Mouse (Mus musculus) lung, postnatal 4 days (tissue): ENCODE measurements around the gene Aym1.
A peak's percentile ranks its signal among the peaks of the same experiment; 100 is the strongest.
"Not testable (repeated sequence)": the region's sequence is repeated elsewhere in the genome, so short reads cannot be mapped to it uniquely, and the experiment has no call there.

ENCODE experiments used
- DNase-seq, 2 experiments: peaks; one replicate each; pipeline ENCODE4 v3.0.0; 2021

The Aym1 gene

DNA sequence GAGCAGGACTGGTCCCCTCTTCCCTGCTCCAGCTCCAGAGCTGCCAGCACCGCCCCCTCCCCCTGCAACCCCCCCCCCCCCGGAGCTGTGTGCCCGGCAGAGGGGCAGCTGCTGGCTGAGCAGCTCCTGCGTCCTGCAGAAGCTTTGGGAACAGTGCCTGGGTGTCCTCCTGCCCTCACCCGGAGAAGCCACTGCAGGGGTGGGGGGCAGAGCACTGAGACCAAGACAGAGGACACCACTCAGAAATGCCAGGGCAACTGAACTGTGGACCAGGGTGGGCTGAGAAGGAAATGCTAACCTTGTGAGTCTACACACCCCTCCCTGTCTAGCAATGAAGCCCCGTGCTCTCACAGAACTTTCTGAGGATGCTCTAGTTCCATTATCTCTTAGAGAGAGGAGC, at the start of gene Aym1:
Gene Aym1, plus strand, starts transcription at position 109 of the 400 bp plus-strand sequence.
- no peak for DNase-seq

DNA sequence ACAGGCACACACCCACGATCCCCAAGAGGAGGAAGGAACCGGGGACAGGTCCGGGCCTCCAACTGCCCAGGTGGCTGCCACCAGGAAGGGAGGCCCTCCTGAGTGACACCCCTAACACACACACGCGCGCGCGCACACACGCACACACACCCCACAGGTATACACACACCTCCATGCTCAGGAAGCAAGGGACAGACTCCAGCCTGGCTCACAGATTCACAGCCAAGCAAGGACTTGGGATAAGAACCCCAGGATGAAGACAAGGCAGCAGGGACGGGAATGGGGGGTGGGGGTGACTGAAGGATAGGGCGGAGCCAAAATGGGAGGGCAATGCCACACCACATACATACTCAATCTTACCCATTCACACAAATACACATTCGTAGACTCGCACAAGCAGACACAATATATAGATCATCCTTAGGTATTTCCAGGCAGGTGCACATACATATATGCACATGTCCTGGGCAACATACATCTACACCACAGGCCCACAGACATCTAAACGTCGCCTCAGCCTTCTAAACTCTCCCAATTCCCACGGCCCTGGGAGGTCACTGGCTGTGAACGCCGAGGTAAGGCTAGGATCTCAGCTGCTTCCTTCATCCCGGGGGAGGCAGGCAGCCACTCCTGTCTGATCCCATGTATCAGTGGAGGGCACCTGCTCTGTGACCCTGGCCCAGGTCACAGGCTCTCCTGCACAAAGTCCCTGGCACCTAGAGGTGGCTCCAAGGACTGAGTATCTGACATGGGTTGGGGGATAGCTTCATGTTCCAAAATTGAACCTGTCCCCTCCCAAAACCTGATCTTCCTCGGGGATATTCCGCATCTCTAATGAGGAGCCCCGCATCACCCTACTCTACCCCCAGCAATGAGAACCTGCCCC, 47.4 kb upstream of the Aym1 start:
- DNase-seq, result peak in 1 of 2 experiments; percentile 19

DNA sequence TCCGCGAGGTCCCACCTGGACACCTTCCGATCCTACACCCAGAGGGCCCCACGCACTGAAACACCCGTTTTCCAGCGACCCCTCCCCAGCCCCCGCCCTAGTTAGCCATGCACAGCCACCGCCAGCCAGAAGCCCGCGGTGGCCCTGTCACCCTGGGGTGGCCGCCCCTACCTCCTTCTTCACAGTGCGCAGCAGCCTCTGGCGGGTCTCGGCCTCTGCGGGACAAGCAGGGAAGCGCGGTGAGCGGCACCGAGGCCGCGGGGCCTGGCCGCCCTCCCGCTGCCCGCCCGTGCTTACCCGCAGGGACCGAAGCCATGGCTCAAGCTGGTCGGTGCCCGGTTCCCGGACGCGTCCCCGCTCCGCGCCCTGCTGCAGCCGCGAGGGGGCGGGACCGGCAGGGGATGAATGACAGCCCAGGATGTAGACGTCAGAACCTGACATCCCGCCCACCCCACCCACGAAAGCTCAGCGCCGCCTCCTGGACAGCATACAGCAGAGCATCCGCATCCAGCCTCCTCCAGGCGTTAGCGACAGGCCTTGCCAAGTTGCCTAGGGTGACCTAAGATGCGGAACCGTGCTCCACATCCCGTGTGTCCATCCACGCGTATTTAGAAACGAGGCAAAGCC, 46.6 kb upstream of the Aym1 start, which contains the start of gene Sgsm1:
Gene Sgsm1, minus strand, starts transcription at position 410 of the 627 bp plus-strand sequence.
- DNase-seq, result peak; percentile 84 to 85

DNA sequence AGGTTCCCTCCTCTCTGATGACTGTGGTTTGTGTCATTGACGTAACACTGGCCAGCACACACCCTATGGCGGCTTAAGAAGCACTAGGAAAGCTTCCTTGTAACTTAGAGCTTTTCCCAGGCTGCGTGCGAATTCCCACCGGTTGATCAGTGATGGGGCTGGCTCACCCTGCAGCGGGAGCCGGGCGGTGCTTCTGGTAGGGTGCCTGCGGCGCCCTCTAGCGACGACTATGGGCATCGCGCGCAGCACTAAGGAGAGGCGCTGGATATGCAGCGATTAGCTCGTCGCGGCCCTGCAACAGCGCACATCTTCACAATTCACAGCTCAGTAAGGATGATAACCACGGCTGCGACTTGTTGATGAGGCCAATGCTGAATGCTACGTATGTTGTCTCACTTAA, 43.1 kb upstream of the Aym1 start:
- DNase-seq, result peak; percentile 67 to 77

GRCm38 (mm10) chr5:113323784-113324638, 33.1 kb upstream of the Aym1 start:
- peak in 1 of 2 experiments; percentile 40 for DNase-seq

DNA sequence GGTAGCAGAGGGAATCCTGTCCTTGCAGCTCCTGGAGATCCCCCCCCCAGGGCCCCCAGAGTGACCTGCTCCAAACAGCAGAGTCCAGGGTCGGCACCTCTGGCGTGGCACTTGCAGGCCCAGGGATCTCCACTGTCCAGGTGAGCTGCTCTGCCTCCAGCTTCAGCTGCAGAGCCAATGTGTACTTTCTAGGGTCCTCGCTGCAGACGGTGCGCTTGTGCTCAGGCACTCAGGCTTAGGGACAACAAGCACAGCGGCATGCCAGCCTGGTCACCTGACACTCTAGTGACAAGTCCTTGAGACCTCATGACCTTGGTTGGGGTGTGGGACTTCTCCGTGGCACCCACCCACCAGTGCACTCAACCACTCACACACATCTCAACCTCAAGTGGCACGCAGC, 27.6 kb upstream of the Aym1 start:
- no peak for DNase-seq

DNA sequence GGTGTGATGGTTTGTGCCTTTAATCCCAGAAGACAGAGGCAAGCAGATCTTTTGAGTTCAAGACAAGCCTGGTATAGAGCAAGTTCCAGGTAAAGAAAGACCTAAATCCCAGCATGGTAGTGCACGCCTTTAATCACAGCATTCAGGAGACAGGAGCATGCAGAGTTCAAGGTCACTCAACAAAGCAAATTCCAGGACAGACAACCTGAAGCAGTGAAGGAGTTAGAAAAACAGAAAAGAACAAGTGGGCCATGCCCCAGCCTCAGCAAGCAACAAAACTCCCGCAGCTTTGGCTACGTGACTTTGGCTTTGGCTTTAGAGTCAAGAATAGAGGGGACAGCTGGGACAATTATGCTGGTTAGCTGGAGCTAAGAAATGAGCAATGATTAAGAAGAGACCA, 26.9 kb upstream of the Aym1 start:
- no peak for DNase-seq

DNA sequence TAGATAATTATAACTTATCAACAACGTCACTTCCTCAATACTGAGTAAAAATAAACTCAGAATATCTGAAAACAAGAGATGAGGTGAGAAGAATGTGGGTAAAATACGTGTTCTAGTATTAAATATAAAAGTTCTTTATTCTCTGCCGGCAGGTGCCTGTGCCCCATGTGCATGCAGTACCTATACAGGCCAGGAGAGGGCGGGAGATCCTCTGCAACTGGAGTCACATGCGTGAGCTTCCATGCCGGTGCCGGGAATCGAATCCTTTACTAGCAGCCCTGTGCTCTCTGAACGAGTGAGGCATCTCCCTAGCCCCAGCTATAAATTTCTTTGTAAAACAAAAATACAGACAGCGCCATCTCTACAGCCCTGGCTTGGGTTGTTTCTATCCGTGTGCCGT, 24.9 kb upstream of the Aym1 start:
- peak in 1 of 2 experiments; percentile 28 for DNase-seq

- DNase-seq, result no peak
Measured at GRCm38 (mm10) chr5:113332899-113333298, 24.2 kb upstream of the Aym1 start.

DNA sequence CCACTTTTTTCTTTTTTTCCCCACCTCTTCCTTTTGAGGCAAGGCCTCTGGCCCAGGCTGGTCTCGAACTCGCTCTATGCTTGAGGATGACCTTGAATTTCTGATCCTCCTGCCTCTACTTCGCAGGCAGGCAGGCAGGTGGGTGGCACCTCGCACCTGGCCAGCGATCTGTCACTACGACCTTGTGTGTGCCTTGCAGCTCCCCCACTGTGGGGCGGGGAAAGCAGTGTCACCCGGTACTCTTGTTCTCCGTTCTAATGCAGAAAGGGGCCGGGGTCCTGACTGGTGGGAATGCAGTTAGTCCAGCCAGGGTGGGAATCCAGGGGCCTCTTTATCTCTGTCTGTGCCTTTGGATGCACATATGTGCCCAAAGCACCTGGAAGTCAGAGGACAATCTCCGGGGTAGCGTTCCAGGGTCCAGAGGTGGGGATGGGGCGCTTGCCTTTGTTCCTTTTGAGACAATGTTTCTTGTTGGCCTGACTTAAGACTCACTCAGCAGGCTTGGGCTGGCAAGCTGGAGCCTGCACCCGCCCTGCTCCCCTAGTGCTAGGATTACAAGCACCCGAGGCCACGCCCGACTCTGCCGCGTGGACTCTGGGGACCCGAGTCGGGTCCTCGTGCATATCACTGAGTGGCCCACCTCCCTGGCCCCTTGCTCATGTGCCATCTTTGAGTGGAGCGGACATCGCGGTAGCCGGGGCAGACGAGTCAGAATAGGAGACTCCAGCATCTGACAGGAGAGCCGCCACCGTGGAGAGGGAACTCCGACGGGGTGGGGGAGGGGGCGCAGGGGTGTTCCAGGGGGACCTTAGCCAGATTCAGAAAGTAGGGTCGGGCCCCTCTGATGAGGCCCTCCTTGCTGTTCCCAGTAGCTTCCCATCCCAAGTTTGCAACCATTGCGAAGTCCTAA, 22.2 kb upstream of the Aym1 start:
- DNase-seq, result no peak

DNA sequence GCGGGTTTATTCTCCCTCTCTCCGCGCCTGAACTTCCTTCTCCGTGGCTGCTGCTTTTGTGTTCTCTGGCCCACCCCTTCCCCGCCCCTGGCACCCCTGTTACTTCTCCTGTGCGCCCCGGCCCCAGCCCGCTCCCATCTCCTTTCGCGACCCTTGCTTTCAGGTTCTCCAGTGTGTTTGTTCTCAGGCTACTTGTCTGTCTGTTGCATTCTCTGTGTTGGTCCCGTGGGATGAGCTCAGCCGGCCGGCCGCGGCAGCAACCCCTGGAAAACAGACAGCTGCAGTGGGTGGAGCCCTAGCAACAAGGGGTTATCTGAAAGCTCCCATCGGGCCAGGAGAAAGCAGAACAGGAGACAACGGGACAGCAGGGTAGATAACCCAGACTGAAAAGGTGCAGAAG, 21.4 kb upstream of the Aym1 start:
- DNase-seq, result no peak

GRCm38 (mm10) chr5:113336281-113336680, 20.8 kb upstream of the Aym1 start:
- no peak for DNase-seq

DNA sequence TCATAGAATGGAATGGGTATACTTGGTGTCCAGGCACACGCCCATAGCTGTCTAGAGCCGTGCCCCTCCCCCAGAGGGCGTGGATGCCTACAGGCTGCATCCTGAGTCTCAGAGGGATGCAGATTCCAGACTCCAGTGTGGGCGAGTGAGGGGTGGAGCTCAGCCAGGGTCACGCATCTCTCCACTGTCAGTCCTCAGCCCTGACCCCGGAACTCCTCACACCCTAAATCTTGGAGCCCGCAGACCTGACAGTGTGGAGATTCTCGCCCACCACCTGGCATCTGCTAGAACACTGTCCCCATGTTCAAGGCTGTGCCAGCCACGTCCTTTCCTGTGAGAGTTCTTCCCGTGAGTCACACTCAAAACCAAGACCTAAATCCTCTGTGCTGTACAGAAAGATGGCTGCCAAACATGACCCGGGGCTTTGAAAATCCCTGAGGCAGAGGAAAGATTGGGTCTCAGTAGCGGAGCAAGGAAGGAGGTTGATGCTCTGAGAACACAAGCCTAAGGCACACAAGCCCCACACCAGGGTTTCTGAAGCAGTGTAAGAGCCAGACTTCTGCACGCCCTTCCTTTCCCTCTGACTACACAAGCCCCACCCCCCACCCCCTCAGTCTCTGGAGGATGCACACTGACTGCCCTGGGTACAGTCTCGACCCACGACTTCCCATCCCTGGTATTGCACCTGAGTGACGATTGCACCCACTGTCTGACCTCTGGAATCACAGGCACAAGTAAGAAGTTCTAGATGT, 12.3 kb upstream of the Aym1 start:
- DNase-seq, result no peak

DNA sequence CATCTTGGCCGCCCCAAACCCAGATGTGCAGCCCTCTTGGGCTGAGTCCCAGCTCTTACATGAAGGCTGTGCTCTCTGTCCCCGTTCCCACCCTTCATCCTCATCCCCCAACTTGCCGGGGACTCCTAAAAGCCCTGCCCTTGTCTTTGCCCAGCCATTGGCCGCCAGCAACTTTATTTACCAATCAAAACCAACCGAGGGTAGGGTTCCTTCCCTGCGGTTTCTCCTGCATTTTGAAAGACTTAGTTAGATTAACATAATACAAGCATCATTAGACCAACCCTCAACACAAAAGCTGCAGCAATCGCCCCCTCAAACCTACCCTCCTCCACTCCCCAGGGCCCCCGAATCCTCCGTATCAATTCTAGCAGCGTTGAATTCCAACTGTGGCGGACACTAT, 11.3 kb upstream of the Aym1 start:
- DNase-seq, result no peak

DNA sequence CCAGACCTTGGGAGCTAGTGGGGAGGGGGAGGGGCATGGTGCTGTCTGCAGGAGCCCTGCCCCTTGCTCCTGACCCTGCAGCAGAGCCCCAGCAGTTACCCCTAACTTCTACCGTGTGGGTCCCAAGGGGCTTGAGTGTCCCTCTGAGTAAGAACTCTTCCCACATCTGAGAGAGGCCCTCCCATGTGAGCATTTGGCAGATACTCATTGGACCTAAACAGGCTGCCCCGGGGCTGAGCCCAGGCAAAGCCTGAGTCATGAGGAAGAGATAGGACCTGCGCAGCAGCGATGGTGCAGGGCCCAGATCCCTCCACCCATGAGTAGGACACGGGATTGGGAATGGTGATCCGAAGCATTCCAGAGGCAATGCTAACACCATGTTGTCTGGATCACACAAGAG, 10.4 kb upstream of the Aym1 start:
- DNase-seq, result not testable (repeated sequence)

GRCm38 (mm10) chr5:113347593-113347992, 9.5 kb upstream of the Aym1 start:
- DNase-seq, result no peak

DNA sequence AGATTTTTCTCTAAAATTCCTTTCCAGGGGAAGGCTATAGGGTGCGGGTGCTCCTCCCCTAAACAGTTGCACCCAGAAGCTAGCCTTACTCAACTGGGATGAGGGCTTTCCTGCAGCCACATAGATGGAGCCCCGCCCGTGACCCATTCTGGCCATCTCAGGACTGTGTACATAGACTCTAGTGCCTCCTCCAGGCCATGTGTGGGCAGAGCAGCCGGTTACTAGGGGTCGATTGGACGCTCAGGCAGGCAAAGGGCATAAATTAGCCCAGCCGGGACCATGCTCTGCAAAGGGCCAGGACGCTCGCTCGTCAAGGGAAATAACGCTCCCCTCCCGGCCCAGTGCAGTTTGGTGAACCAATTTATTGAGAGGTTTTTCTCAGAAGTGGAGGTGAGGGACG, 8.5 kb upstream of the Aym1 start:
- no peak for DNase-seq

DNA sequence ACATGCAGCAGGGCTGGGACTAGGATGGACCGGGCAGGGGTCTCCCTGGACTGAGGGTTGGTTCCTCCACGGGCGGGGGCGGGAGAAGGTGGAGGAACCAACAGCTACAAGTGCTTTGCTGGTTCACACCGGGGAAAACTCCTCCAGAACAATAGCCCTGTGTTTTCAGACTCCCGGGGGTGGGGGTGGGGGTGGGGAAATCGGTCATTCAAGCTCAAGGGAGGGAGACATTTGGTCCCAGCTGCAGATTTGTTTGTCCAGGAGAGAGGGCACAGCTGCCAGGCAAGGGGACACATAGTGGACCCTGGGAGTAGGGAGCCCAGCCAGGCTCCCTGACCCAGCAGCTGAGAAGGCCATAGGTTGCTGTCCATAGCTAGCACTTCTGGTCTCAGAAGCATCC, 7.9 kb upstream of the Aym1 start:
- no peak for DNase-seq

- no peak for DNase-seq
Measured at GRCm38 (mm10) chr5:113349810-113350209, 7.3 kb upstream of the Aym1 start.

DNA sequence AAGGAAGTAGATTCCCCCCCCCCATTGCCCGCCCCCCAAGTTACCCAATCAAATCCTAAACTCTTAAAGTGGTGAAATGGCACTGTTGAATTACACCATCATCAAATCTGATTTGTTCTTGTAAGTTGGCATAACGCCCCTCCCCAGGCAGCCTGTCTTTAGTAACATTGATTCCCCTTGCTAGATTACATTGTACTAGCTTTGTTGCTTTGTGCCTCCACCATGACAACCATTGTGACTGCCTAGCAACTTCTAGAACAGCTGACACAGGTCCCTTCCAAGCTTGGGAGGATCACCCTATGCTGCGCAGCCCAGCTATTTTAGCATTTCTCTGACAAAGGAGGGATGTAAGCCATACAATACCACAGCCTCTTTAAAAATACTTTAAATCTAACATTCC, 5.3 kb upstream of the Aym1 start:
- no peak for DNase-seq

GRCm38 (mm10) chr5:113352636-113353035, 4.5 kb upstream of the Aym1 start:
- DNase-seq, result no peak
